Mouse (Mus musculus) stomach, postnatal 0 days (tissue): ENCODE results near the gene Camkk2.

Experiments used
- CTCF ChIP-seq: IDR thresholded peaks from 2 replicates; pipeline ENCODE4 v1.5.1; 2016; ENCODE audit warnings: antibody characterized with exemption, low read depth, mild to moderate bottlenecking, moderate library complexity
- EP300 ChIP-seq: optimal IDR thresholded peaks from 2 replicates; pipeline ENCODE3; 2016; ENCODE audit warnings: antibody characterized with exemption

DNA sequence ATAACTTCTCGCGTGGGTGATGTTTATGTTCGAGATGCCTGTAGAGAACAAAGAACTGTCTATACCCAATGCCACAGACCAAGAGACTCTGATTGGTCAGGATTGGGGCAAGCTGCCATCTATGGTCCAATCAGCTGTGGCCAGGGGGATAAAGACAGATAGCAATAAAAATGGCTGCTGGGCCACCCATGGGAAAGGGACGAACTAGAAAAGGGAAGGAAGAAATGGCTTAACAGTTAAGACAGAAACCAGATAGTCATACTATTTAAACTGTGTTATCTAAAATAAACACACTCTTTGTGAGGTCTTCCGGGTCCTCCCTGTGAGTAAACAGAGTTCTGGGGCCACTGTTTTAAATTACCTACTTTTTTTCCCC is 78.4 kb downstream of the Camkk2 start:
- no peak for TF ChIP-seq EP300
- TF ChIP-seq CTCF: no peak
